Mouse (Mus musculus) cerebellum, adult 2 months (tissue): Measurements from ENCODE around the gene Mreg.

Experiments used
- CTCF ChIP-seq: fragments of 200-500 bp; IDR thresholded peaks from 2 replicates; pipeline ENCODE4 v1.5.1; 2011; ENCODE audit warnings: low read depth, mild to moderate bottlenecking, control low read depth, low read length, moderate library complexity, borderline replicate concordance; ENCODE audit not compliant: insufficient read depth
- POLR2A ChIP-seq: fragments of 200-500 bp; IDR thresholded peaks from 2 replicates; pipeline ENCODE4 v1.6.1; 2011; ENCODE audit warnings: low read length, control low read depth, borderline replicate concordance; ENCODE audit not compliant: insufficient read depth

DNA sequence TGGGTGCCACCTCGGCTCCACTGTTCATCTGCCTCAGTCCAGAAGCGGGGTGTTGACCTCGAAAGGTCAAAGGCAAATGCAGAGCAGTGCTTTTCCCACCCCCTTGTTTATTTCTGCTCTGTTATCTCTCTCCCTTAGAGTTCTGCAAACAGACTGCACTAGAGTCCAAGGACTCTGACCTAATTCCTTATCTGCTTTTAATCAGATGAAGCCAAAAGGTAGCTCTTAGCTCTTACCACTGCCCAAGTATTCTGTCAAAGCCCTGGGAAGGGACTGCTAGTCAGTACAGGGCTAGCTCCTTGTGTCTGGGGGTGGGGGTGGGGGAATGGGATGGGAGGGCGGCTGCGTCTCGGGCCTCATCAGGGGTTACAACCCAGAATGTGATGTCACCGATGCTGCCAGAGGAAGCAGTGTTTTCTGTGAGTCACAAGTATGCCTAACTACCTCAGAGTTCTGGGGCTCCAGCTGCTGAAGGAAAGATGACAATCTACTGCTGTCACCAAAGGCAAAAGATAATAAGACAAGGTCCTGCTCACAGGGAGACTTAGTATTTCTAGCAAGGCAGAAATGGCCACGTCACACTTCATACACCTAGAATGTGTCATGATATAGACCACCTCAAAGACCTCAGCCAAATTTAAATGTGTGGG, 38.6 kb downstream of the Mreg start:
- no peak for TF ChIP-seq POLR2A
- no peak for TF ChIP-seq CTCF
